Mouse (Mus musculus) lung, postnatal 0 days (tissue): ENCODE data around the gene Trcg1.

Experiments
- CTCF ChIP-seq: IDR thresholded peaks from 2 replicates; pipeline ENCODE4 v1.5.1; 2016; ENCODE audit warnings: antibody characterized with exemption, mild to moderate bottlenecking
- EP300 ChIP-seq: IDR thresholded peaks from 2 replicates; pipeline ENCODE4 v1.6.1; 2016; ENCODE audit warnings: antibody characterized with exemption, mild to moderate bottlenecking, control low read depth

GRCm38 (mm10) chr9:57233142-57233541, 3.2 kb upstream of the Trcg1 start:
- TF ChIP-seq CTCF: no peak
- no peak for TF ChIP-seq EP300
